Mouse (Mus musculus): ENCODE measurements around the gene Abi1. TPM values are rescaled to one million over a fixed set of nuclear protein-coding genes. Genes with fewer than 3 reads are reported as not detected.
"Not testable (repeated sequence)": the region's sequence is repeated elsewhere in the genome, so short reads cannot be mapped to it uniquely, and the experiment has no call there.

Gene Abi1
- polyA plus RNA-seq, 1 experiment from 2014 or later: 50.6 TPM

DNA sequence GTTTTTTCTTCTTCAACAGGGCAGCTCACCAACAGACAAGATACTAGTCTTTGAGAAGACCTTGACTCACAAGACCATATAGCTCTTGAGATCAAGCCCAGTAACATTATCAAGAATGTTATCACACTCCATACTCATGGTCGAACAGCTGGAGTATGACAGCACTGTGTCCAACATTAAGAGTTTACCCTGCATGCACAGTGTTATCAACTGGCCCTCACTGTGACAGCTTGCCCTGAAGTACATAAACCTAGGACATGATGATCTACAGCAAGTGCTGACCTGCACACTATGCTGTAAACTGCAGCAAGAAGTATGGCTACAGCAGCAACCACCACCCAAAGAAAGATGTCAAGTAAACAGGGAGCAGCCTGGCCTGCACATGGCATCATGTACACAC lies 13.7 kb downstream of the Abi1 start:
- Histone ChIP-seq H3K4me1 (no peaks in the 10 kb centered on the region), H3K36me3 (peaks cover 4% of the 10 kb centered on the region; the same call in 1 of the 2 replicates), H3K9me3 (no peaks in the 10 kb centered on the region), H3K27me3 (no peaks in the 10 kb centered on the region), H3K4me3 (no peak overlapping the region), H3K4me2 (no peak overlapping the region), H3K27ac (no peak overlapping the region), H3K9ac (no peak overlapping the region)
- no peak for ATAC-seq (ENCODE audit: borderline replicate concordance, extremely low read depth, low FRiP score, low TSS enrichment)
- 74% methylated on average over 1 of the region's 1 CpGs for WGBS

DNA sequence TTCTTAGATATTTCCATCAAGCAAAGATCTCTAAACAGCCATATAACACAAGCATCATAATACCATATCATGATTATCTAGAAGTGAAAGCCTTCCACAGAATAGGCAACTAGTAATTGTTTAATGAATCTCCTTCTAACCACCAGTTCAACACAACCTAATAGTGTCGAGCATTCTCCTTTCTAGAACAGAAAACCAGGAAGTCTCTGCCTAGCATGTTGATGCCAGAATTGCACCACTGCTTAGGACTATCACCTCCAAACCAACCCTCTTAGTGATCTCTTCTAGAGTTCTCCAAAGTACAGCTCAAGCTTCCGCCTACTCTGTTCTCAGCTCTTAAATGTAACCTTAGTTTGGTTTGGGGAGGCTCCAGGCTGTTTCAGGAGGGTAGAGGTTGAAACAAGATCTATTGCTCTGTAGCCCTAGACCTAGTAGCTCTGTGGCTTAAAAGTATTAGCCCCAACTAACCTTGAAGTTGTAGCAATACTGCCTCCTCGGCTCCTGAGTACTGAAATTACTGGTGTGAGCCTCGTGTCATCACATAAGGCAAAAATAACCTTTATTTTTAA lies 16.2 kb downstream of the Abi1 start:
- Histone ChIP-seq H3K4me3 (no peak overlapping the region), H3K27me3 (no peaks in the 10 kb centered on the region), H3K4me1 (no peaks in the 10 kb centered on the region), H3K9me3 (no peaks in the 10 kb centered on the region), H3K36me3 (0 out of 2 replicates have a peak, but pooled peaks cover 3% of the 10 kb centered on the region), H3K9ac (no peak overlapping the region), H3K4me2 (no peak overlapping the region), H3K27ac (no peak overlapping the region)
- ATAC-seq (ENCODE audit: borderline replicate concordance, extremely low read depth, low FRiP score, low TSS enrichment): no peak
- 92% methylated on average over 4 of the region's 4 CpGs for WGBS

DNA sequence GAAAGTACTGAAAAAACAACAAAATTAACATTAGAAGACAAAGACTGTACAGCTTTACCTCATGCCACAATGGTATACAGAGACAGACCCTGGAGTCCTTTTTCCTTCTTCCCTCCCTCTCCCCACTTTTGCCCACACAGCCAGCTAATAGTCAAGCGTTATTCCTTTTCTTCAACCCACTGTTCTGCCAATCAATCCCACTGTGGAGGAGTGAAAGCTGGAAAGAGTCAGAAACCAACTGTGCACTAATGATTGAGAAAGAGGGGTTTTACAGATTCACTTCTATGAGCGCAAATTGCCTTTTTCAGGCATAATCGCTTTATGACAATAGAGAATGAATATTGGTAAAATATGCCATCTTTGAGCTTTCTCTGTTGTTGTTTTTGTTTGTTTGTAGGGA lies 17.0 kb downstream of the Abi1 start:
- Histone ChIP-seq H3K9ac (no peak overlapping the region), H3K4me2 (no peak overlapping the region), H3K4me1 (no peaks in the 10 kb centered on the region), H3K9me3 (no peaks in the 10 kb centered on the region), H3K36me3 (0 out of 2 replicates have a peak, but pooled peaks cover 3% of the 10 kb centered on the region), H3K27ac (no peak overlapping the region), H3K4me3 (no peak overlapping the region), H3K27me3 (no peaks in the 10 kb centered on the region)
- no peak for ATAC-seq (ENCODE audit: borderline replicate concordance, extremely low read depth, low FRiP score, low TSS enrichment)
- 94% methylated on average over 3 of the region's 3 CpGs for WGBS

- Histone ChIP-seq H3K4me1 (no peaks in the 10 kb centered on the region), H3K27me3 (no peaks in the 10 kb centered on the region), H3K4me2 (no peak overlapping the region), H3K27ac (no peak overlapping the region), H3K9ac (no peak overlapping the region), H3K9me3 (no peaks in the 10 kb centered on the region), H3K4me3 (no peak overlapping the region), H3K36me3 (0 out of 2 replicates have a peak, but pooled peaks cover 3% of the 10 kb centered on the region)
- ATAC-seq (ENCODE audit: borderline replicate concordance, extremely low read depth, low FRiP score, low TSS enrichment): no peak
- WGBS: 42% methylated on average over 4 of the region's 4 CpGs
Measured at GRCm38 (mm10) chr2:23021721-23022120, 18.3 kb downstream of the Abi1 start.

DNA sequence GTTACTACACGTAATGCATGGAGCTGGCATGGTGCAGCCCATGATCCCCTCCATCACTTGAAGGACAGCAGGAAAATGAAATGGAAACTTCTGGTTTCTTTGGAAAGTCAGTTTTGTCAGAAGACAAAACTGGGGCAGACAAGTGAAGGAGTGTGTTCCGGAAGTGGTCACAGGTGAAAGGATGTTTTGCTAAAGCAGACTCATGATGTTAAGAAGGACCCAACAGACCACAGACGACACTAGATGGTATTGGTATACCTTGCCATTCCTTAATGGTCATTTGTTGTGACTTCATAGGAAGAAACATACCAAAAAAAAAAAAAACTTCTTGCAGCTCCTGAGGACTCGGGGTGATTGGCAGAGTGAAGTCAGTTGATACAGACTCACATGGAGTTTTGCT lies 18.7 kb downstream of the Abi1 start:
- Histone ChIP-seq H3K27me3 (no peaks in the 10 kb centered on the region), H3K9ac (no peak overlapping the region), H3K27ac (no peak overlapping the region), H3K36me3 (0 out of 2 replicates have a peak, but pooled peaks cover 3% of the 10 kb centered on the region), H3K4me1 (peaks cover 3% of the 10 kb centered on the region; the same call in 1 of the 2 replicates), H3K9me3 (no peaks in the 10 kb centered on the region), H3K4me2 (no peak overlapping the region), H3K4me3 (no peak overlapping the region)
- WGBS: 87% methylated on average over 4 of the region's 4 CpGs
- ATAC-seq (ENCODE audit: borderline replicate concordance, extremely low read depth, low FRiP score, low TSS enrichment): no peak

GRCm38 (mm10) chr2:23019170-23019569 lies 20.9 kb downstream of the Abi1 start:
- WGBS: 86% methylated on average over 2 of the region's 2 CpGs
- Histone ChIP-seq H3K9me3 (no peaks in the 10 kb centered on the region), H3K4me3 (no peak overlapping the region), H3K27me3 (no peaks in the 10 kb centered on the region), H3K9ac (no peak overlapping the region), H3K4me2 (no peak overlapping the region), H3K4me1 (peaks cover 10% of the 10 kb centered on the region), H3K36me3 (0 out of 2 replicates have a peak, but pooled peaks cover 3% of the 10 kb centered on the region), H3K27ac (no peak overlapping the region)
- ATAC-seq (ENCODE audit: borderline replicate concordance, extremely low read depth, low FRiP score, low TSS enrichment): no peak

DNA sequence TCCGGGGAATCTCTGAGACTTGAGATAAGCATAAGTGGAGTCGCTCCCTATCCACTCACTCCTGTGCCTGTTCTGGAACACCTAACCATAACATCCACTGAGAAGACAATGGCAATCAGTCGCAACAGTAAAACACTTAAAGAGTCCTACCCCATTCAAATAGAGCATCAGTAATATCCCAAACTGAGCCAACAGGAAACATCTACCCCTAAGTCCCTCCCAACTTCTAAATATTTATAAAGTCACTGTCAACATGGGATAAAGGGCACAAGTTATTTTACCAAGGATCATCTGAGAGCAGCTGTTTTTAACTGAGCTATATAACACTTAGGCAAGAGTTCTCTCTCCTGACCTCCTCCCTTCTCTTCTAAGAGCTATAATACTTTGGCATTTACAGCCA lies 23.9 kb downstream of the Abi1 start:
- no peak overlapping the region for H3K9ac ChIP-seq
- H3K4me2 ChIP-seq: no peak overlapping the region
- no peaks in the 10 kb centered on the region for H3K27me3 ChIP-seq
- no peaks in the 10 kb centered on the region for H3K9me3 ChIP-seq
- no peak overlapping the region for H3K4me3 ChIP-seq
- H3K27ac ChIP-seq: no peak overlapping the region
- ATAC-seq (ENCODE audit: borderline replicate concordance, extremely low read depth, low FRiP score, low TSS enrichment): no peak
- 0 out of 2 replicates have a peak, but pooled peaks cover 3% of the 10 kb centered on the region for H3K36me3 ChIP-seq
- peaks cover 10% of the 10 kb centered on the region for H3K4me1 ChIP-seq
- 62% methylated on average over 3 of the region's 3 CpGs for WGBS

GRCm38 (mm10) chr2:23015335-23015734 lies 24.7 kb downstream of the Abi1 start:
- Histone ChIP-seq H3K27me3 (no peaks in the 10 kb centered on the region), H3K4me1 (peaks cover 10% of the 10 kb centered on the region), H3K9ac (no peak overlapping the region), H3K9me3 (no peaks in the 10 kb centered on the region), H3K4me3 (no peak overlapping the region), H3K36me3 (0 out of 2 replicates have a peak, but pooled peaks cover 3% of the 10 kb centered on the region), H3K27ac (0 out of 2 replicates have a peak overlapping the region, but pooled peaks have one; percentile 6), H3K4me2 (peak overlapping the region; percentile 13)
- ATAC-seq (ENCODE audit: borderline replicate concordance, extremely low read depth, low FRiP score, low TSS enrichment): peak; percentile 42; the same call in 1 of the 2 replicates
- 44% methylated on average over 18 of the region's 18 CpGs for WGBS

- H3K4me2 ChIP-seq: peak overlapping the region; percentile 13
- not testable (repeated sequence) for H3K27me3 ChIP-seq, H3K9me3 ChIP-seq, H3K9ac ChIP-seq, H3K36me3 ChIP-seq, H3K4me3 ChIP-seq
- 0 out of 2 replicates have a peak overlapping the region, but pooled peaks have one; percentile 6 for H3K27ac ChIP-seq
- ATAC-seq (ENCODE audit: borderline replicate concordance, extremely low read depth, low FRiP score, low TSS enrichment): peak; percentile 52; the same call in 1 of the 2 replicates
- WGBS: 50% methylated on average over 2 of the region's 3 CpGs
- H3K4me1 ChIP-seq: peaks cover 10% of the 10 kb centered on the region
Measured at GRCm38 (mm10) chr2:23014935-23015334, 25.1 kb downstream of the Abi1 start.

GRCm38 (mm10) chr2:23008256-23008655 lies 31.8 kb downstream of the Abi1 start:
- H3K4me3 ChIP-seq: no peak overlapping the region
- no peaks in the 10 kb centered on the region for H3K9me3 ChIP-seq
- ATAC-seq (ENCODE audit: borderline replicate concordance, extremely low read depth, low FRiP score, low TSS enrichment): no peak
- 78% methylated on average over 1 of the region's 1 CpGs for WGBS
- no peak overlapping the region for H3K9ac ChIP-seq
- H3K4me1 ChIP-seq: peaks cover 3% of the 10 kb centered on the region; the same call in 1 of the 2 replicates
- H3K27ac ChIP-seq: no peak overlapping the region
- H3K36me3 ChIP-seq: no peaks in the 10 kb centered on the region
- H3K27me3 ChIP-seq: no peaks in the 10 kb centered on the region
- no peak overlapping the region for H3K4me2 ChIP-seq

GRCm38 (mm10) chr2:23007577-23007976 lies 32.5 kb downstream of the Abi1 start:
- 80% methylated on average over 7 of the region's 7 CpGs for WGBS
- Histone ChIP-seq H3K4me2 (no peak overlapping the region), H3K27ac (no peak overlapping the region), H3K36me3 (no peaks in the 10 kb centered on the region), H3K9ac (no peak overlapping the region), H3K27me3 (no peaks in the 10 kb centered on the region), H3K4me1 (peaks cover 3% of the 10 kb centered on the region; the same call in 1 of the 2 replicates), H3K9me3 (no peaks in the 10 kb centered on the region), H3K4me3 (no peak overlapping the region)
- ATAC-seq (ENCODE audit: borderline replicate concordance, extremely low read depth, low FRiP score, low TSS enrichment): no peak

GRCm38 (mm10) chr2:23007149-23007548 lies 32.9 kb downstream of the Abi1 start:
- no peak overlapping the region for H3K4me2 ChIP-seq
- H3K9me3 ChIP-seq: no peaks in the 10 kb centered on the region
- no peak for ATAC-seq (ENCODE audit: borderline replicate concordance, extremely low read depth, low FRiP score, low TSS enrichment)
- no peak overlapping the region for H3K27ac ChIP-seq
- H3K36me3 ChIP-seq: no peaks in the 10 kb centered on the region
- no peaks in the 10 kb centered on the region for H3K27me3 ChIP-seq
- peaks cover 3% of the 10 kb centered on the region; the same call in 1 of the 2 replicates for H3K4me1 ChIP-seq
- 76% methylated on average over 2 of the region's 2 CpGs for WGBS
- no peak overlapping the region for H3K4me3 ChIP-seq
- no peak overlapping the region for H3K9ac ChIP-seq
